Mouse (Mus musculus) CH12.LX (cell line): ENCODE measurements at regions not wholly inside any gene's neighbourhood (a gene's known extent, or its start where the extent isn't known, plus 50 kb on each side); places are given as distances from the start of the nearest gene placed in this dataset.

ENCODE experiments used
- DNase-seq: peaks from one replicate; pipeline ENCODE4 v3.0.0-alpha.2; 2013; ENCODE audit errors: extremely low read depth
- H3K27ac ChIP-seq: 2 replicates; pipeline ENCODE4 v1.5.1; 2012; ENCODE audit warnings: low read depth, mild to moderate bottlenecking, control low read depth, moderate library complexity; ENCODE audit not compliant: insufficient read depth
- H3K27me3 ChIP-seq: replicated peaks from 2 replicates; pipeline ENCODE3; 2012; ENCODE audit warnings: inconsistent platforms
- H3K36me3 ChIP-seq, 2 experiments: replicated peaks in 1 of 2; 2 replicates each; pipeline versions ENCODE3 to v1.6.1; 2012; ENCODE audit warnings: inconsistent platforms in 1 of 2, low read length in 1 of 2, mild to moderate bottlenecking in 1 of 2, mixed read lengths in 1 of 2, moderate library complexity in 1 of 2; ENCODE audit not compliant: control insufficient read depth in 1 of 2, insufficient read depth in 1 of 2
- H3K4me1 ChIP-seq, 2 experiments: 2 replicates each; pipeline ENCODE4 v1.6.1; 2012; ENCODE audit warnings: inconsistent platforms in 1 of 2, moderate library complexity in 1 of 2; ENCODE audit not compliant: insufficient read depth in 2 of 2, control insufficient read depth in 1 of 2
- H3K4me2 ChIP-seq: 2 replicates; pipeline ENCODE4 v1.6.1; 2012; ENCODE audit warnings: low read depth, mild to moderate bottlenecking, control low read depth; ENCODE audit not compliant: poor library complexity, insufficient read depth, severe bottlenecking
- H3K4me3 ChIP-seq, 3 experiments: fragments of 150-350 bp in 1 of 3; sonication (generic) in 1 of 3; replicated peaks in 1 of 3; 2 replicates each; pipeline versions ENCODE3 to v1.5.1; 2011 to 2012; ENCODE audit warnings: low read depth in 2 of 3, low read length in 2 of 3, mild to moderate bottlenecking in 2 of 3, moderate library complexity in 2 of 3, control low read depth in 1 of 3, improper control_type of control experiment in 1 of 3, inconsistent platforms in 1 of 3, mixed read lengths in 1 of 3; ENCODE audit not compliant: poor library complexity in 1 of 3
- H3K79me2 ChIP-seq: replicated peaks from 2 replicates; pipeline ENCODE4 v1.6.1; 2012; ENCODE audit warnings: mild to moderate bottlenecking, moderate library complexity; ENCODE audit not compliant: control insufficient read depth, poor library complexity, insufficient read depth, severe bottlenecking; ENCODE audit errors: extremely low read depth
- H3K9ac ChIP-seq: 2 replicates; pipeline ENCODE4 v1.6.1; 2012; ENCODE audit warnings: low read depth, mild to moderate bottlenecking, control low read depth, moderate library complexity; ENCODE audit not compliant: insufficient read depth
- H3K9me3 ChIP-seq: replicated peaks from 2 replicates; pipeline ENCODE3; 2012; ENCODE audit warnings: low read length, inconsistent platforms, mixed read lengths
- BHLHE40 ChIP-seq: IDR thresholded peaks from 2 replicates; pipeline ENCODE4 v1.6.1; 2011; ENCODE audit warnings: mild to moderate bottlenecking, low read depth, low read length, improper control_type of control experiment
- CHD1 ChIP-seq: IDR thresholded peaks from 2 replicates; pipeline ENCODE4 v1.6.1; 2012; ENCODE audit warnings: low read depth, low read length, improper control_type of control experiment, inconsistent platforms
- CHD2 ChIP-seq: IDR thresholded peaks from 2 replicates; pipeline ENCODE4 v1.6.1; 2011; ENCODE audit warnings: low read length, improper control_type of control experiment
- CTCF ChIP-seq, 2 experiments: IDR thresholded peaks in 1 of 2; conservative IDR thresholded peaks in 1 of 2; 2 replicates each; pipeline ENCODE4 v1.5.1; 2011 to 2012; ENCODE audit warnings: low read depth in 2 of 2, low read length in 2 of 2, improper control_type of control experiment in 1 of 2, inconsistent platforms in 1 of 2, mild to moderate bottlenecking in 1 of 2, moderate library complexity in 1 of 2
- E2F4 ChIP-seq: IDR thresholded peaks from 2 replicates; pipeline ENCODE4 v1.6.1; 2011; ENCODE audit warnings: low read depth, low read length, improper control_type of control experiment; ENCODE audit not compliant: insufficient replicate concordance
- ELF1 ChIP-seq: IDR thresholded peaks from 2 replicates; pipeline ENCODE4 v1.6.1; 2014; ENCODE audit warnings: low read depth, mild to moderate bottlenecking, inconsistent platforms, low read length, improper control_type of control experiment
- EP300 ChIP-seq: IDR thresholded peaks from 2 replicates; pipeline ENCODE4 v1.6.1; 2011; ENCODE audit warnings: low read length, improper control_type of control experiment
- GABPA ChIP-seq: IDR thresholded peaks from 2 replicates; pipeline ENCODE4 v1.6.1; 2012; ENCODE audit warnings: low read depth, low read length, improper control_type of control experiment, inconsistent platforms; ENCODE audit not compliant: insufficient replicate concordance
- HCFC1 ChIP-seq: IDR thresholded peaks from 2 replicates; pipeline ENCODE4 v1.6.1; 2012; ENCODE audit warnings: low read depth, mild to moderate bottlenecking, inconsistent platforms, low read length, improper control_type of control experiment
- JUN ChIP-seq: IDR thresholded peaks from 2 replicates; pipeline ENCODE4 v1.6.1; 2011; ENCODE audit warnings: low read depth, mild to moderate bottlenecking, low read length, improper control_type of control experiment, moderate library complexity; ENCODE audit not compliant: insufficient read depth
- JUND ChIP-seq: conservative IDR thresholded peaks from 2 replicates; pipeline ENCODE4 v1.6.1; 2011; ENCODE audit warnings: low read depth, low read length, improper control_type of control experiment
- KAT2A ChIP-seq: IDR thresholded peaks from 2 replicates; pipeline ENCODE4 v1.6.1; 2012; ENCODE audit warnings: low read length, improper control_type of control experiment, inconsistent platforms; ENCODE audit not compliant: insufficient replicate concordance
- MAX ChIP-seq: IDR thresholded peaks from 2 replicates; pipeline ENCODE4 v1.6.1; 2011; ENCODE audit warnings: low read length, improper control_type of control experiment
- MAZ ChIP-seq: IDR thresholded peaks from 2 replicates; pipeline ENCODE4 v1.6.1; 2012; ENCODE audit warnings: low read depth, mild to moderate bottlenecking, inconsistent platforms, low read length, improper control_type of control experiment, moderate library complexity
- MXI1 ChIP-seq: IDR thresholded peaks from 2 replicates; pipeline ENCODE4 v1.6.1; 2011; ENCODE audit warnings: mild to moderate bottlenecking, low read depth, low read length, improper control_type of control experiment
- NELFE ChIP-seq: IDR thresholded peaks from 2 replicates; pipeline ENCODE4 v1.6.1; 2011; ENCODE audit warnings: low read depth, low read length, improper control_type of control experiment
- POLR2AphosphoS2 ChIP-seq: IDR thresholded peaks from 2 replicates; pipeline ENCODE4 v1.6.1; 2011; ENCODE audit warnings: low read depth, low read length, improper control_type of control experiment
- RAD21 ChIP-seq: IDR thresholded peaks from 2 replicates; pipeline ENCODE4 v1.6.1; 2011; ENCODE audit warnings: low read depth, mild to moderate bottlenecking, low read length, improper control_type of control experiment, moderate library complexity
- SIN3A ChIP-seq: IDR thresholded peaks from 2 replicates; pipeline ENCODE4 v1.6.1; 2012; ENCODE audit warnings: low read length, improper control_type of control experiment, inconsistent platforms
- ZC3H11A ChIP-seq: IDR thresholded peaks from 2 replicates; pipeline ENCODE4 v1.6.1; 2012; ENCODE audit warnings: low read depth, mild to moderate bottlenecking, inconsistent platforms, low read length, improper control_type of control experiment
- ZKSCAN1 ChIP-seq: IDR thresholded peaks from 2 replicates; pipeline ENCODE4 v1.6.1; 2012; ENCODE audit warnings: low read depth, inconsistent platforms, low read length, improper control_type of control experiment, borderline replicate concordance
- dilution Hi-C: fragments of 300-500 bp; cut with MboI; formaldehyde crosslinking; loops from 2 replicates; pipeline ENCODE4 v1.14.3; 2020; ENCODE audit warnings: low sequenced_read_pairs; ENCODE audit not compliant: extremely low pct_unique_long_range_greater_than_20kb, extremely low pct_ligation_motif_present
- in situ Hi-C: fragments of 300-500 bp; cut with MboI; formaldehyde crosslinking; loops from 3 replicates; pipeline ENCODE4 v1.14.3; 2019; ENCODE audit warnings: low sequenced_read_pairs, low pct_ligation_motif_present, low pct_unique_long_range_greater_than_20kb, mixed read lengths

- H3K4me2 ChIP-seq: no peak overlapping the region
- H3K79me2 ChIP-seq: no peaks in the 10 kb centered on the region
- no peaks in the 10 kb centered on the region for H3K27me3 ChIP-seq
- no peak overlapping the region for H3K9ac ChIP-seq
- in situ Hi-C loops (no loop called here), dilution Hi-C loops (no loop called here)
- H3K4me3 ChIP-seq: no peak overlapping the region
- TF ChIP-seq RAD21 (no peak), MAZ (no peak), BHLHE40 (no peak), ZC3H11A (no peak), POLR2AphosphoS2 (no peak), CHD1 (no peak), ZKSCAN1 (no peak), NELFE (no peak), JUND (no peak), HCFC1 (no peak), GABPA (no peak)
- no peaks in the 10 kb centered on the region for H3K36me3 ChIP-seq
- DNase-seq: no peak
- no peaks in the 10 kb centered on the region for H3K4me1 ChIP-seq
- no peak overlapping the region for H3K27ac ChIP-seq
- H3K9me3 ChIP-seq: peaks cover 16% of the 10 kb centered on the region
These were observed 364.1 kb upstream of the Cdh12 start for GRCm38 (mm10) chr15:20084958-20085357.

- Histone ChIP-seq H3K9me3 (peaks cover 5% of the 10 kb centered on the region), H3K4me3 (no peak overlapping the region), H3K9ac (no peak overlapping the region), H3K27me3 (no peaks in the 10 kb centered on the region), H3K4me1 (no peaks in the 10 kb centered on the region), H3K79me2 (no peaks in the 10 kb centered on the region), H3K36me3 (no peaks in the 10 kb centered on the region), H3K4me2 (no peak overlapping the region), H3K27ac (no peak overlapping the region)
- in situ Hi-C loops: no loop called here
- no peak for DNase-seq
- dilution Hi-C loops: no loop called here
- no peak for TF ChIP-seq JUN
- no peak for TF ChIP-seq JUND
- TF ChIP-seq ELF1: no peak
- no peak for TF ChIP-seq KAT2A
- TF ChIP-seq CTCF (conservative IDR thresholded peaks at IDR 0.05 in 1 of 2, IDR thresholded peaks at IDR 0.05 in 1 of 2; ENCODE audit: low read depth in 2 of 2, low read length in 2 of 2): no peak
- TF ChIP-seq CHD1: no peak
- TF ChIP-seq CHD2: no peak
- no peak for TF ChIP-seq POLR2AphosphoS2
- TF ChIP-seq SIN3A: no peak
- TF ChIP-seq E2F4: no peak
- no peak for TF ChIP-seq BHLHE40
- TF ChIP-seq EP300: no peak
- no peak for TF ChIP-seq MXI1
- TF ChIP-seq MAX: no peak
- no peak for TF ChIP-seq RAD21
- no peak for TF ChIP-seq GABPA
These were observed 359.3 kb upstream of the Cdh12 start for GRCm38 (mm10) chr15:20089780-20090179.
